Mouse (Mus musculus): ENCODE measurements around the gene Pappa2. TPM values are rescaled to one million over a fixed set of nuclear protein-coding genes. Genes with fewer than 3 reads are reported as not detected.

Pappa2 gene
- 0.02 and 0.06 TPM in 2 replicates for polyA plus RNA-seq (2012; rRNA removed; ENCODE audit: low replicate concordance)

DNA sequence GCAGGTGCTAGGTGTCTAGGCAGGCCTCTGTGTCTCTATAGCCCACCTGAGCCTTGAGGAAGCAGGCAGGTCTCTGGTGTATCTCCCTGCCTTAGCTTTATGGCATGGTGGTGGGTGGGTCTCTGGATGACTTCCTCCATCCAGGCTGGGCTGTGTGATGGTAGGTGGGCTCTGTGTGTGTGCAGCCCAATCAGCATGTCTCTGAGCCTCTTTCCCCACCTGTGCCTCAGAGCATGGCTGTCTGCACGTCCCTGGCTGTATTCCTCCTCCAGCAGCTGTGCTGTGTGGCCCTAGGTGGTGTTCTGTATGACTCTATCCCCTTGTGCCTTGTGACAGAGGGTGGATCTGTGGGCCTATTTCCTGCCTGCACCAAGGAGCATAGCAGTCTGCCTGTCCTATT lies at the start of gene Pappa2:
Gene Pappa2 (minus strand): TSS at position 101 of the 400 bp plus-strand sequence.

All from duodenum, adult 2 months (tissue).